Mouse (Mus musculus) embryonic facial prominence, embryonic 10.5 days (tissue): Measurements from ENCODE around the gene Rasa1. TPM values are rescaled to one million over a fixed set of nuclear protein-coding genes. Genes with fewer than 3 reads are reported as not detected.

ENCODE experiments used
- DNase-seq: peaks from one replicate; pipeline ENCODE4 v3.0.0-alpha.2; 2017; ENCODE audit warnings: low spot score
- H3K27ac ChIP-seq: fragments of 300-500 bp; sonication (generic); replicated peaks from 2 replicates; pipeline ENCODE4 v1.5.1; 2016; ENCODE audit warnings: mild to moderate bottlenecking
- H3K27me3 ChIP-seq: fragments of 300-500 bp; sonication (generic); replicated peaks from 2 replicates; pipeline ENCODE4 v1.6.1; 2016; ENCODE audit warnings: low read depth, mild to moderate bottlenecking; ENCODE audit not compliant: poor library complexity, severe bottlenecking
- H3K36me3 ChIP-seq: fragments of 300-500 bp; sonication (generic); replicated peaks from 2 replicates; pipeline ENCODE4 v1.6.1; 2016; ENCODE audit warnings: mild to moderate bottlenecking, moderate library complexity
- H3K4me1 ChIP-seq: fragments of 300-500 bp; sonication (generic); 2 replicates; pipeline ENCODE4 v1.6.1; 2016
- H3K4me3 ChIP-seq: fragments of 300-500 bp; sonication (generic); 2 replicates; pipeline ENCODE4 v1.5.1; 2016; ENCODE audit warnings: mild to moderate bottlenecking, moderate library complexity
- H3K9me3 ChIP-seq: fragments of 300-500 bp; sonication (generic); 2 replicates; pipeline ENCODE4 v1.6.1; 2016; ENCODE audit warnings: mild to moderate bottlenecking
- WGBS: fragments of 180-500 bp; shearing (Covaris S2); methylation state at CpG from one replicate; pipeline ENCODE4 v1.1.7; 2016; 5-methylcytosine and 5-hydroxymethylcytosine counted together
- polyA plus RNA-seq: library from polyadenylated mRNA; unstranded; fragments of >200 nt; fragmentation: Nextera tagmentation; extraction: Ambion mirVana; gene quantifications from 2 replicates; pipeline ENCODE4 v1.2.1, GENCODE M21; 2016

Gene Rasa1
- polyA plus RNA-seq, 1 experiment from 2014 or later = 47.1 TPM

DNA sequence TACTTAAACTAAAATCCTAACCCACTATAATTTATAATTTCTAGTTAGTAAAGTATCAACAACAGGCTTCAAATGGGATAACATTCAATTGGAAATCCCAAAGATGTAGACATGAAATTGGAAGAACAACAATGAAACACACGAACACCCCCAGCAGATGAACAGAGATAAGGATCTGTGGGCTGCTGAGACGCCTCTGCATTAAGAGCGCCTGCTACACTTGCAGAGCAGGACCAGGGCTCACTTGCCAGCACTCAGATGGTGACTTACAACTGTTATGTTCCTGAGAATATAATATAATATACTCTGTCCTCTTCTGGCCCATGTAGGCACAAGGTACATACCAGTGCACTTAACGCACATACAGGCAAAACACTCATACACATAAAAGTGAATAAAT, 70.3 kb downstream of the Rasa1 start:
- H3K4me3 ChIP-seq = no peak overlapping the region
- no peaks in the 10 kb centered on the region for H3K4me1 ChIP-seq
- H3K9me3 ChIP-seq = no peaks in the 10 kb centered on the region
- peaks cover 69% of the 10 kb centered on the region for H3K36me3 ChIP-seq
- no peak overlapping the region for H3K27ac ChIP-seq
- WGBS = 78% methylated on average over 4 of the region's 4 CpGs
- H3K27me3 ChIP-seq = no peaks in the 10 kb centered on the region
- DNase-seq = no peak

DNA sequence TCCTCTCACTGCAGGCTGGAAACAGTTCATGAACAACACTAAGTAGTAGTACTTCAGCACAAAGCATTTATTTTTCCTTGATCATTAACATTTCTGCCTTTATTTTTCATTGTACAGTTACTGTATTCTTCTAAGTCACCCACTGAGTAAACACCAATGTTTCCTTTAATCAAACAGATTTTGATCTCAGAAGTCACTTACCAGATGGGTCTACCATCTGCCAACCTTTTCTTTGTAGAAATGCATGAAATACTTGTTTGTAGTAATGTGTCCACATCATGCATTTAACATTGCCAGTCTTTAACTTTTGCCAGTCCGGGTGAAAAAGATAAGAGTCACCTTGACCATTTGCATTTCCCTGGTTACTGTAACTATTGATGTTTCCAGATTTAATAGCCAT, 78.6 kb downstream of the Rasa1 start:
- no peaks in the 10 kb centered on the region for H3K9me3 ChIP-seq
- no peaks in the 10 kb centered on the region for H3K27me3 ChIP-seq
- DNase-seq = no peak
- H3K4me1 ChIP-seq = no peaks in the 10 kb centered on the region
- 85% methylated on average over 1 of the region's 1 CpGs for WGBS
- no peak overlapping the region for H3K27ac ChIP-seq
- H3K36me3 ChIP-seq = peaks cover 51% of the 10 kb centered on the region
- no peak overlapping the region for H3K4me3 ChIP-seq

- Histone ChIP-seq H3K9me3 (no peaks in the 10 kb centered on the region), H3K27me3 (no peaks in the 10 kb centered on the region), H3K27ac (no peak overlapping the region), H3K36me3 (peaks cover 52% of the 10 kb centered on the region), H3K4me1 (no peaks in the 10 kb centered on the region), H3K4me3 (no peak overlapping the region)
- no peak for DNase-seq
- 94% methylated on average over 6 of the region's 6 CpGs for WGBS
Measured at GRCm38 (mm10) chr13:85208656-85209055, 80.3 kb downstream of the Rasa1 start.

DNA sequence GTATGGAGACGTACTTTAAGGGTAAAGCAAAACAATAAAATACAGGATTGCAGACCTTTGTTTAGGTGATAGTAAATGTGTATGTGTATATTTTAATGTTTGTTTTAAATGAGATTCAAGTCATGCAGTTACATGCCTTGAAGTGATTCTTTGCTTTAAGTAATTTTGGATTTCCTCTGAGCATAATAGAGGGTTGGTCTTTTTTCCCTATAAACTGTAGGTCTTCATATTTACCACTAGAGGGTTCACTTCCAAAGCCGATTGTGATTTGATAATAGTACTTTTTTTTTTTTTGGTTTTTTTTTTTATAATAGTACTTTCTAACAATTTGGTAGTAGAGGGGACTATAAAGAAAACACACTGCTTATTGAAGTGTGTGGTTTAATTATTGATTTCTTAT, 81.4 kb downstream of the Rasa1 start:
- DNase-seq = no peak
- 78% methylated on average over 2 of the region's 2 CpGs for WGBS
- no peak overlapping the region for H3K4me3 ChIP-seq
- no peak overlapping the region for H3K27ac ChIP-seq
- no peaks in the 10 kb centered on the region for H3K4me1 ChIP-seq
- peaks cover 52% of the 10 kb centered on the region for H3K36me3 ChIP-seq
- H3K9me3 ChIP-seq = no peaks in the 10 kb centered on the region
- H3K27me3 ChIP-seq = no peaks in the 10 kb centered on the region

DNA sequence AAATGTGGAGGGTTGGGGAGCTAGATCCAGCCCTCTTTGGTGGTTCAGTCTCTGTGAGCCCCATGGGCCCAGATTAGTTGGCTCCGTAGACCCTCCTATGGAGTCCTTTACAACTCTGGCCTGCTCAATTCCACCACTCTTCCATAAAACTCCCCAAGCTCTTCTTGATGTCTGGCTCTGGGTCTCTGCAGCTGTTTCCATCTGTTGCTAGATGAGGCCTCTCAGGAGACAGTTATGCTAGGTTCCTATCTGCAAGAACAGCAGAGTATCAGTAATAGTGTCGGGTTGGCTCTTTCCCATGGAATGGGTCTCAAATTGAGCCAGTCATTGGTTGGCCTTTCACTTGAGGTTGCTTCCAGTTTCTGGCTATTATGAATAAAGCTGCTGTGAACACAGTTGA, 97.7 kb downstream of the Rasa1 start:
- peaks cover 11% of the 10 kb centered on the region for H3K4me1 ChIP-seq
- H3K4me3 ChIP-seq = no peak overlapping the region
- no peaks in the 10 kb centered on the region for H3K27me3 ChIP-seq
- no peak overlapping the region for H3K27ac ChIP-seq
- no peaks in the 10 kb centered on the region for H3K9me3 ChIP-seq
- 95% methylated on average over 2 of the region's 2 CpGs for WGBS
- H3K36me3 ChIP-seq = peaks cover 33% of the 10 kb centered on the region
- no peak for DNase-seq

- H3K4me1 ChIP-seq = peaks cover 11% of the 10 kb centered on the region
- 3% methylated on average over 17 of the region's 17 CpGs for WGBS
- DNase-seq = no peak
- no peaks in the 10 kb centered on the region for H3K27me3 ChIP-seq
- H3K36me3 ChIP-seq = peaks cover 33% of the 10 kb centered on the region
- H3K27ac ChIP-seq = peak overlapping the region; percentile 86
- H3K4me3 ChIP-seq = peak overlapping the region; percentile 95
- no peaks in the 10 kb centered on the region for H3K9me3 ChIP-seq
Measured at GRCm38 (mm10) chr13:85189644-85190121, 99.2 kb downstream of the Rasa1 start.

- peak within 1 kb of the TSS; percentile 86 for H3K27ac ChIP-seq
- H3K36me3 ChIP-seq = peaks cover 30% of the 10 kb centered on the region
- WGBS = 2% methylated on average over 44 of the region's 44 CpGs
- peak; percentile 94 for DNase-seq
- H3K4me3 ChIP-seq = peak within 1 kb of the TSS; percentile 95
- no peaks in the 10 kb centered on the region for H3K27me3 ChIP-seq
- H3K4me1 ChIP-seq = peaks cover 11% of the 10 kb centered on the region
- no peaks in the 10 kb centered on the region for H3K9me3 ChIP-seq
Measured at GRCm38 (mm10) chr13:85188903-85189643, 99.9 kb downstream of the Rasa1 start, which contains the start of gene Ccnh. TSS of gene Ccnh (plus strand) at chr13:85189408.

Other genes with a start within 250 kb of the Rasa1 start
- 94.6 and 95.9 TPM in 2 replicates for gene Ccnh, start 99.7 kb downstream of the Rasa1 start, polyA plus RNA-seq